Mouse (Mus musculus) CH12.LX (cell line): ENCODE results near the gene Trim33. TPM values are rescaled to one million over a fixed set of nuclear protein-coding genes. Genes with fewer than 3 reads are reported as not detected.

Source experiments
- DNase-seq: peaks from one replicate; pipeline ENCODE4 v3.0.0-alpha.2; 2013; ENCODE audit errors: extremely low read depth
- H3K27ac ChIP-seq: 2 replicates; pipeline ENCODE4 v1.5.1; 2012; ENCODE audit warnings: low read depth, mild to moderate bottlenecking, control low read depth, moderate library complexity; ENCODE audit not compliant: insufficient read depth
- H3K27me3 ChIP-seq: replicated peaks from 2 replicates; pipeline ENCODE3; 2012; ENCODE audit warnings: inconsistent platforms
- H3K36me3 ChIP-seq, 2 experiments: replicated peaks in 1 of 2; 2 replicates each; pipeline versions ENCODE3 to v1.6.1; 2012; ENCODE audit warnings: inconsistent platforms in 1 of 2, low read length in 1 of 2, mild to moderate bottlenecking in 1 of 2, mixed read lengths in 1 of 2, moderate library complexity in 1 of 2; ENCODE audit not compliant: control insufficient read depth in 1 of 2, insufficient read depth in 1 of 2
- H3K4me1 ChIP-seq, 2 experiments: 2 replicates each; pipeline ENCODE4 v1.6.1; 2012; ENCODE audit warnings: inconsistent platforms in 1 of 2, moderate library complexity in 1 of 2; ENCODE audit not compliant: insufficient read depth in 2 of 2, control insufficient read depth in 1 of 2
- H3K4me2 ChIP-seq: 2 replicates; pipeline ENCODE4 v1.6.1; 2012; ENCODE audit warnings: low read depth, mild to moderate bottlenecking, control low read depth; ENCODE audit not compliant: poor library complexity, insufficient read depth, severe bottlenecking
- H3K4me3 ChIP-seq, 3 experiments: fragments of 150-350 bp in 1 of 3; sonication (generic) in 1 of 3; replicated peaks in 1 of 3; 2 replicates each; pipeline versions ENCODE3 to v1.5.1; 2011 to 2012; ENCODE audit warnings: low read depth in 2 of 3, low read length in 2 of 3, mild to moderate bottlenecking in 2 of 3, moderate library complexity in 2 of 3, control low read depth in 1 of 3, improper control_type of control experiment in 1 of 3, inconsistent platforms in 1 of 3, mixed read lengths in 1 of 3; ENCODE audit not compliant: poor library complexity in 1 of 3
- H3K79me2 ChIP-seq: replicated peaks from 2 replicates; pipeline ENCODE4 v1.6.1; 2012; ENCODE audit warnings: mild to moderate bottlenecking, moderate library complexity; ENCODE audit not compliant: control insufficient read depth, poor library complexity, insufficient read depth, severe bottlenecking; ENCODE audit errors: extremely low read depth
- H3K9ac ChIP-seq: 2 replicates; pipeline ENCODE4 v1.6.1; 2012; ENCODE audit warnings: low read depth, mild to moderate bottlenecking, control low read depth, moderate library complexity; ENCODE audit not compliant: insufficient read depth
- H3K9me3 ChIP-seq: replicated peaks from 2 replicates; pipeline ENCODE3; 2012; ENCODE audit warnings: low read length, inconsistent platforms, mixed read lengths
- CHD1 ChIP-seq: IDR thresholded peaks from 2 replicates; pipeline ENCODE4 v1.6.1; 2012; ENCODE audit warnings: low read depth, low read length, improper control_type of control experiment, inconsistent platforms
- CHD2 ChIP-seq: IDR thresholded peaks from 2 replicates; pipeline ENCODE4 v1.6.1; 2011; ENCODE audit warnings: low read length, improper control_type of control experiment
- EP300 ChIP-seq: IDR thresholded peaks from 2 replicates; pipeline ENCODE4 v1.6.1; 2011; ENCODE audit warnings: low read length, improper control_type of control experiment
- ETS1 ChIP-seq: conservative IDR thresholded peaks from 2 replicates; pipeline ENCODE4 v1.6.1; 2012; ENCODE audit warnings: low read depth, mild to moderate bottlenecking, inconsistent platforms, low read length, improper control_type of control experiment, moderate library complexity
- HCFC1 ChIP-seq: IDR thresholded peaks from 2 replicates; pipeline ENCODE4 v1.6.1; 2012; ENCODE audit warnings: low read depth, mild to moderate bottlenecking, inconsistent platforms, low read length, improper control_type of control experiment
- MAZ ChIP-seq: IDR thresholded peaks from 2 replicates; pipeline ENCODE4 v1.6.1; 2012; ENCODE audit warnings: low read depth, mild to moderate bottlenecking, inconsistent platforms, low read length, improper control_type of control experiment, moderate library complexity
- MYC ChIP-seq: IDR thresholded peaks from 2 replicates; pipeline ENCODE4 v1.6.1; 2011; ENCODE audit warnings: low read depth, mild to moderate bottlenecking, improper control_type of control experiment, low read length
- PAX5 ChIP-seq: IDR thresholded peaks from 2 replicates; pipeline ENCODE4 v1.6.1; 2012; ENCODE audit warnings: low read length, inconsistent platforms, mixed read lengths
- RAD21 ChIP-seq: IDR thresholded peaks from 2 replicates; pipeline ENCODE4 v1.6.1; 2011; ENCODE audit warnings: low read depth, mild to moderate bottlenecking, low read length, improper control_type of control experiment, moderate library complexity
- SIN3A ChIP-seq: IDR thresholded peaks from 2 replicates; pipeline ENCODE4 v1.6.1; 2012; ENCODE audit warnings: low read length, improper control_type of control experiment, inconsistent platforms
- TBP ChIP-seq: conservative IDR thresholded peaks from 2 replicates; pipeline ENCODE4 v1.6.1; 2011; ENCODE audit warnings: low read depth, low read length, improper control_type of control experiment
- TCF12 ChIP-seq: IDR thresholded peaks from 2 replicates; pipeline ENCODE4 v1.6.1; 2014; ENCODE audit warnings: low read depth, mild to moderate bottlenecking, inconsistent platforms, low read length, improper control_type of control experiment
- UBTF ChIP-seq: IDR thresholded peaks from 2 replicates; pipeline ENCODE4 v1.6.1; 2012; ENCODE audit warnings: low read depth, mild to moderate bottlenecking, inconsistent platforms, low read length, improper control_type of control experiment, moderate library complexity
- USF1 ChIP-seq: IDR thresholded peaks from 2 replicates; pipeline ENCODE4 v1.6.1; 2014; ENCODE audit warnings: low read depth, mild to moderate bottlenecking, inconsistent platforms, low read length, improper control_type of control experiment
- ZKSCAN1 ChIP-seq: IDR thresholded peaks from 2 replicates; pipeline ENCODE4 v1.6.1; 2012; ENCODE audit warnings: low read depth, inconsistent platforms, low read length, improper control_type of control experiment, borderline replicate concordance
- dilution Hi-C: fragments of 300-500 bp; cut with MboI; formaldehyde crosslinking; loops from 2 replicates; pipeline ENCODE4 v1.14.3; 2020; ENCODE audit warnings: low sequenced_read_pairs; ENCODE audit not compliant: extremely low pct_unique_long_range_greater_than_20kb, extremely low pct_ligation_motif_present
- in situ Hi-C: fragments of 300-500 bp; cut with MboI; formaldehyde crosslinking; loops from 3 replicates; pipeline ENCODE4 v1.14.3; 2019; ENCODE audit warnings: low sequenced_read_pairs, low pct_ligation_motif_present, low pct_unique_long_range_greater_than_20kb, mixed read lengths
- polyA plus RNA-seq: library from polyadenylated mRNA; unstranded; fragments of >175 nt; gene quantifications from 2 replicates; pipeline ENCODE4 v1.2.1, GENCODE M21; 2012; ENCODE audit warnings: low read depth; ENCODE audit not compliant: insufficient read length
- total RNA-seq, 2 experiments: library from RNA; depleted of rRNA; stranded (reverse); fragments of 300-350 nt in 1 of 2; fragments of >200 nt in 1 of 2; gene quantifications; 2 replicates each; pipeline ENCODE4 v1.2.3; 2012 to 2014

The Trim33 gene
- total and polyA plus RNA-seq, 3 experiments = 11.7 to 29.3 (median 28.1) TPM

DNA sequence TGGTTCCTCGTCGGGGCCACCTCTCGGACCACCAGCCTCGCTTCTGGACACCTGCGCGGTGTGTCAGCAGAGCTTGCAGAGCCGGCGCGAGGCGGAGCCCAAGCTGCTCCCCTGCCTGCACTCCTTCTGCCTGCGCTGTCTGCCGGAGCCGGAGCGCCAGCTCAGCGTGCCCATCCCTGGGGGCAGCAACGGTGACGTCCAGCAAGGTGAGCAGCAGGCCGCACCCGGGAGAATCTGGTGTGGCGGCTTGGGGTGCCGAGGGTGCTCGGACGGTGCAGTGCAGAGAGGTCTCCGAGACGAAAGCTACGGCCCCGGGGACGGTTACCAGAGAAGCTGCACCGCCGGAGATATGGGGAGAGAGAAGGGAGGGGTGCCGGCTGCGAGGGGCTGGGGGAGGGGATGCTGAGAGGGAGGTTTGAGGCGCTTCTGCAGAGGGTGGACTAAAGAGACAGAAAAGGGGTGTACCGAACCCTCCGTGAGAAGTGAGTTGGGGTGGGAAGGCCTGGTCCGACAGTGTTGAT, 1.2 kb downstream of the Trim33 start:
- in situ Hi-C loops (no loop called here), dilution Hi-C loops (no loop called here)
- TF ChIP-seq USF1 (no peak), SIN3A (no peak), CHD1 (no peak), CHD2 (no peak), HCFC1 (0 out of 2 replicates have a peak, but pooled peaks have one; percentile 10), PAX5 (no peak), EP300 (no peak), TCF12 (no peak)
- DNase-seq = peak; percentile 27
- Histone ChIP-seq H3K9me3 (no peaks in the 10 kb centered on the region), H3K79me2 (peaks cover 42% of the 10 kb centered on the region), H3K27ac (0 out of 2 replicates have a peak overlapping the region, but pooled peaks have one; percentile 5), H3K36me3 (peaks cover 0 to 12% of the 10 kb centered on the region in 2 experiments), H3K4me3 (peak overlapping the region; percentile 75 to 97 (median 82)), H3K9ac (peak overlapping the region; percentile 92), H3K27me3 (no peaks in the 10 kb centered on the region), H3K4me1 (peaks cover 0 to 25% of the 10 kb centered on the region in 2 experiments; a peak in 2 of 4 replicates), H3K4me2 (peak overlapping the region; percentile 73)

DNA sequence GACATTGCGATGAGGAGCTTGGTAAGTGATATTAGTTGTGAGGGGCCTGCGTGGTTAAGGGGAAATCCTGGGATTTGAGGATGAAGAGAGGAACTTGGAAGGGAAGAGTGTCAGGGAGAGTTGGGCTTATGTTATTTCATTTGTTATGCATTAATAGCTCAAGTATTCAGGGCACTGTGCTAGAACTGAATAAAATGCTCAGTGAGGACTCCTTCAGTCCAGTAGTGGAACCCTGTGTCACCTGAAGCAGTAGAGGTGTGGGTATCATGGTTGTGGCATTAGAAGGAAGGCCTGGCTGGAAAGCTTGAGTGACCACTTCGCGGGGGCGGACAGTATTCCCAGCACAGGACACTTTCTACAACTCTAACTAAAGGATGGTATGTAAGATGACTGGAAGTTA, 1.8 kb downstream of the Trim33 start:
- H3K4me3 ChIP-seq = peak overlapping the region; percentile 75 to 97 (median 82)
- TF ChIP-seq MYC = no peak
- peak; percentile 11; the same call in 1 of the 2 replicates for TF ChIP-seq MAZ
- TF ChIP-seq TBP = no peak
- no peak for TF ChIP-seq ZKSCAN1
- TF ChIP-seq RAD21 = no peak
- TF ChIP-seq UBTF = no peak
- TF ChIP-seq ETS1 = no peak
- TF ChIP-seq, all 38 proteins: peak for 1

More for the DNA sequence above, 1.8 kb downstream of the Trim33 start:
- peaks cover 0 to 25% of the 10 kb centered on the region in 2 experiments; a peak in 2 of 4 replicates for H3K4me1 ChIP-seq
- no peak overlapping the region for H3K27ac ChIP-seq
- peak overlapping the region; percentile 73 for H3K4me2 ChIP-seq
- H3K9me3 ChIP-seq = no peaks in the 10 kb centered on the region
- in situ Hi-C loops (no loop called here), dilution Hi-C loops (no loop called here)
- H3K27me3 ChIP-seq = no peaks in the 10 kb centered on the region
- peaks cover 47% of the 10 kb centered on the region for H3K79me2 ChIP-seq
- H3K36me3 ChIP-seq = peaks cover 0 to 12% of the 10 kb centered on the region in 2 experiments
- peak; percentile 7 for DNase-seq
- peak overlapping the region; percentile 92 for H3K9ac ChIP-seq
